Mouse (Mus musculus): ENCODE data around the gene Lrrd1.

DNA sequence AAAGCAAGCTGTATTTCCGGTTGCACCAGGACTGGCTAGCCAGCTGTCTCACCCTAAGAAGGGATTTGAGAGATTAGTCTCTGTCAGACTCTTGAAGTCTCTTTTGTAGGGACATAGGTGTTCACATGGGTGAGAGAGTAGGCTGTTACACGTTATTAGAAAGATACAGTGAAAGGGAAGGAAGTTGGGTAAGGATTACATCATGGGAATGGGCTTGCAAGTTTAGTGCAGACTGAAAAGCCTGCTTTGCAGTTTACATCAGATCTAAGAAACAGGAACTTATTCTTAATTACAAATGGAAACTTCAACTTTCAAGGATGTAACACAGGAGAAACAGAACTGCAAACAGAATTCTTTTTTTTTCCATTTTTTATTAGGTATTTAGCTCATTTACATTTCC, 60.5 kb downstream of the Lrrd1 start:
- no peak for TF ChIP-seq CTCF (IDR thresholded peaks at IDR 0.05; ENCODE audit: low read depth)
- no peak for TF ChIP-seq EP300 (IDR thresholded peaks at IDR 0.05; ENCODE audit: low read depth)

All from heart, postnatal 0 days (tissue).